Mouse (Mus musculus): ENCODE measurements around the gene Mfap3l. TPM values are rescaled to one million over a fixed set of nuclear protein-coding genes. Genes with fewer than 3 reads are reported as not detected.

Gene Mfap3l
- polyA plus RNA-seq, 1 experiment from 2014 or later, result 5.1 TPM

DNA sequence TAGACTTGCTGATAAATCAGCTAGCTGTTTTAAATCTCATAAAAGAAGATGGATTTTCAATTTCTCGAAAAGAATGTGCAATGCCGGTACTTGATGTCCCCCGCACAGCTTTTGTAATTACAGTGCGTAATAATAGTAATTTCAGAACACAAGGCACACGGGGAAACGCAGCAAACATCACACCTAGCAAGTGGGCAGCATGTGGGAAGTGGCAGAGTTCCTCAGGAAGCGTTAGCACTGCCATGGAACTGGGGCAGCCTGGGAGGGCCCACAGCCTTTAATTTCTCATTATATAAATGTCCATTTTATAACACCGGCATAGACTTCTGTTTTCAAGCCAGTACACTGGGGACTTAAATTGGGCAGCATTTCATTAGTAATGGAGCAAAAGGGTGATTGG, 27.1 kb downstream of the Mfap3l start:
- H3K4me2 ChIP-seq (ENCODE audit: low read depth), result no peak overlapping the region
- H3K9me3 ChIP-seq (ENCODE audit: control insufficient read depth, low read length), result no peaks in the 10 kb centered on the region
- H3K27me3 ChIP-seq (ENCODE audit: control insufficient read depth, insufficient read depth, low read length), result no peaks in the 10 kb centered on the region
- no peaks in the 10 kb centered on the region for H3K36me3 ChIP-seq (ENCODE audit: control insufficient read depth, insufficient read depth, low read length)
- DNase-seq (ENCODE audit: low spot score), result no peak
- ATAC-seq (ENCODE audit: insufficient read depth, low FRiP score, low TSS enrichment), result no peak
- H3K4me1 ChIP-seq (ENCODE audit: control insufficient read depth, insufficient read depth, low read length), result no peaks in the 10 kb centered on the region
- 92% methylated on average over 8 of the region's 8 CpGs for WGBS
- no peak overlapping the region for H3K9ac ChIP-seq (ENCODE audit: low read length)
- H3K27ac ChIP-seq (ENCODE audit: low read depth, low read length), result no peak overlapping the region
- H3K4me3 ChIP-seq (ENCODE audit: low read depth, low read length), result no peak overlapping the region

DNA sequence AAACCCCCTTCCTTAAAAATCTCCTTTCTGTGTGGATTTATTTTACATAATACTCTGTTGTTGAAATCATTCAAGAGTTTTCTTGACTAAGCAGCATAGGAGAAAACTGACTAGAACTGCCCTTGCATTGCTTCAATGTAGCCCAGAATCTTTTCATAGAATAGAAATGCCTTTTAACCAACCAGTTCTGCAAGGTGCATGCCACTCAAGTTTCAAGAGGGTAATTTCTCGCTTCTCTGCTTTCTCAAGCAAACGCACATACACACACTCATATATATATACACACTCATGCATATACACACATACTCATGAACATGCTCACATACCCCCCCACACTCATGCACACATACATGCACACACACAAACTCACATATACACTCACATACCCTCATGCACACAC, 28.6 kb downstream of the Mfap3l start:
- DNase-seq (ENCODE audit: low spot score) (no peak), ATAC-seq (ENCODE audit: insufficient read depth, low FRiP score, low TSS enrichment) (no peak)
- H3K9me3 ChIP-seq (ENCODE audit: control insufficient read depth, low read length), result no peaks in the 10 kb centered on the region
- H3K27me3 ChIP-seq (ENCODE audit: control insufficient read depth, insufficient read depth, low read length), result no peaks in the 10 kb centered on the region
- H3K27ac ChIP-seq (ENCODE audit: low read depth, low read length), result no peak overlapping the region
- no peak overlapping the region for H3K9ac ChIP-seq (ENCODE audit: low read length)
- no peaks in the 10 kb centered on the region for H3K36me3 ChIP-seq (ENCODE audit: control insufficient read depth, insufficient read depth, low read length)
- no peaks in the 10 kb centered on the region for H3K4me1 ChIP-seq (ENCODE audit: control insufficient read depth, insufficient read depth, low read length)
- no peak overlapping the region for H3K4me2 ChIP-seq (ENCODE audit: low read depth)
- H3K4me3 ChIP-seq (ENCODE audit: low read depth, low read length), result no peak overlapping the region
- WGBS, result 90% methylated on average over 2 of the region's 2 CpGs

DNA sequence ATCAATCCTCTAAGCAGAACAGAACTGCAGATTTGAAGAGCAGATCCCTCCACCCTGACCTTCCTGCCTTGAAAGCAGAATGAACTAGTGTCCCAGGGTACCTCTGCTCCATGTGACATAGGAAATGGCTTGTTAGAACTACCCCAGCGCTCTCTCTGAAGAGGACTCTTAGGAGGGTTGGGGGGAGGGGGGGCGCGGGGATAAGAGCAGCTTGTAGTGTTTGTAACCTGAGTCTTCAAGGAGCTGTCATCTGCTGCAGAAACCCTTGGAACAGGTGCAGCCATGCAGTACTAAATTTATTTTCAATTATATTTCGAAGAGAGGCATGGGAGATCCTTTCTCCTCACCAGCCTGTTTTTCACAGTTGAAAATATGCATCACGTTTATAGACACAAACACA, 30.9 kb downstream of the Mfap3l start:
- H3K27ac ChIP-seq (ENCODE audit: low read depth, low read length), result no peak overlapping the region
- DNase-seq (ENCODE audit: low spot score) (no peak), ATAC-seq (ENCODE audit: insufficient read depth, low FRiP score, low TSS enrichment) (no peak)
- no peaks in the 10 kb centered on the region for H3K4me1 ChIP-seq (ENCODE audit: control insufficient read depth, insufficient read depth, low read length)
- no peaks in the 10 kb centered on the region for H3K36me3 ChIP-seq (ENCODE audit: control insufficient read depth, insufficient read depth, low read length)
- H3K4me3 ChIP-seq (ENCODE audit: low read depth, low read length), result no peak overlapping the region
- H3K4me2 ChIP-seq (ENCODE audit: low read depth), result no peak overlapping the region
- 53% methylated on average over 5 of the region's 5 CpGs for WGBS
- no peaks in the 10 kb centered on the region for H3K9me3 ChIP-seq (ENCODE audit: control insufficient read depth, low read length)
- H3K27me3 ChIP-seq (ENCODE audit: control insufficient read depth, insufficient read depth, low read length), result no peaks in the 10 kb centered on the region
- no peak overlapping the region for H3K9ac ChIP-seq (ENCODE audit: low read length)

- no peak overlapping the region for H3K27ac ChIP-seq (ENCODE audit: low read depth, low read length)
Observed at GRCm38 (mm10) chr8:60665821-60666220, 33.2 kb downstream of the Mfap3l start.

GRCm38 (mm10) chr8:60666852-60667251, 34.2 kb downstream of the Mfap3l start:
- ATAC-seq (ENCODE audit: insufficient read depth, low FRiP score, low TSS enrichment), result no peak
- H3K4me1 ChIP-seq (ENCODE audit: control insufficient read depth, insufficient read depth, low read length), result no peaks in the 10 kb centered on the region
- H3K36me3 ChIP-seq (ENCODE audit: control insufficient read depth, insufficient read depth, low read length), result no peaks in the 10 kb centered on the region
- no peak overlapping the region for H3K9ac ChIP-seq (ENCODE audit: low read length)
- H3K4me2 ChIP-seq (ENCODE audit: low read depth), result no peak overlapping the region
- no peak overlapping the region for H3K27ac ChIP-seq (ENCODE audit: low read depth, low read length)
- H3K4me3 ChIP-seq (ENCODE audit: low read depth, low read length), result no peak overlapping the region
- no peaks in the 10 kb centered on the region for H3K27me3 ChIP-seq (ENCODE audit: control insufficient read depth, insufficient read depth, low read length)
- no peak for DNase-seq (ENCODE audit: low spot score)
- WGBS, result 78% methylated on average over 3 of the region's 3 CpGs
- no peaks in the 10 kb centered on the region for H3K9me3 ChIP-seq (ENCODE audit: control insufficient read depth, low read length)

More at GRCm38 (mm10) chr8:60665821-60666220, 33.2 kb downstream of the Mfap3l start:
- H3K4me1 ChIP-seq (ENCODE audit: control insufficient read depth, insufficient read depth, low read length), result no peaks in the 10 kb centered on the region
- no peaks in the 10 kb centered on the region for H3K36me3 ChIP-seq (ENCODE audit: control insufficient read depth, insufficient read depth, low read length)
- H3K9me3 ChIP-seq (ENCODE audit: control insufficient read depth, low read length), result no peaks in the 10 kb centered on the region
- ATAC-seq (ENCODE audit: insufficient read depth, low FRiP score, low TSS enrichment) (no peak), DNase-seq (ENCODE audit: low spot score) (no peak)
- no peak overlapping the region for H3K4me3 ChIP-seq (ENCODE audit: low read depth, low read length)
- H3K27me3 ChIP-seq (ENCODE audit: control insufficient read depth, insufficient read depth, low read length), result no peaks in the 10 kb centered on the region
- H3K4me2 ChIP-seq (ENCODE audit: low read depth), result no peak overlapping the region
- WGBS, result 83% methylated on average over 4 of the region's 4 CpGs
- H3K9ac ChIP-seq (ENCODE audit: low read length), result no peak overlapping the region

DNA sequence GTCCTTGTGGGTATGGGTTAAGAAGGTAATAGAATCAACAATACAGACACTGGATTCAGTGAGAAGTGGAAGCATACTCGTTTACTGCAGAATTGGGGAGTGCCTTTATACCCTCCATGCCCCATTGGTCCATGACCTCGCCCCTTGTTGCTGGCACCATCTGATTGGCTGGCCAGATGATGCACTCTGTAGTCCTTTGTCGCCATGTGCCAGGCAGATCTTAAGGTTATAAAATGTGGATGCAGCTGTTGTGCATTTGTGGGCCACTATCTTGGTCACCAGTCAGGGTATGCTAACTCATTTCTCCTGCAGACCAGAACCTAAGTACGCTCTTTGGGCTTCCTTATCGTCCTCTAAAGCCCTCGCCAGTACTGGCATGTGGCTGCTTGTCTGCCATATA, 46.0 kb downstream of the Mfap3l start:
- Histone ChIP-seq H3K9ac (ENCODE audit: low read length) (no peak overlapping the region), H3K27me3 (ENCODE audit: control insufficient read depth, insufficient read depth, low read length) (no peaks in the 10 kb centered on the region), H3K4me3 (ENCODE audit: low read depth, low read length) (no peak overlapping the region), H3K4me1 (ENCODE audit: control insufficient read depth, insufficient read depth, low read length) (no peaks in the 10 kb centered on the region), H3K27ac (ENCODE audit: low read depth, low read length) (no peak overlapping the region), H3K4me2 (ENCODE audit: low read depth) (no peak overlapping the region), H3K36me3 (ENCODE audit: control insufficient read depth, insufficient read depth, low read length) (no peaks in the 10 kb centered on the region), H3K9me3 (ENCODE audit: control insufficient read depth, low read length) (no peaks in the 10 kb centered on the region)
- no peak for ATAC-seq (ENCODE audit: insufficient read depth, low FRiP score, low TSS enrichment)
- 88% methylated on average over 6 of the region's 6 CpGs for WGBS
- no peak for DNase-seq (ENCODE audit: low spot score)

- Histone ChIP-seq H3K9ac (ENCODE audit: low read length) (no peak overlapping the region), H3K4me3 (ENCODE audit: low read depth, low read length) (no peak overlapping the region), H3K4me1 (ENCODE audit: control insufficient read depth, insufficient read depth, low read length) (no peaks in the 10 kb centered on the region), H3K9me3 (ENCODE audit: control insufficient read depth, low read length) (no peaks in the 10 kb centered on the region), H3K36me3 (ENCODE audit: control insufficient read depth, insufficient read depth, low read length) (no peaks in the 10 kb centered on the region), H3K27me3 (ENCODE audit: control insufficient read depth, insufficient read depth, low read length) (no peaks in the 10 kb centered on the region), H3K4me2 (ENCODE audit: low read depth) (no peak overlapping the region), H3K27ac (ENCODE audit: low read depth, low read length) (no peak overlapping the region)
- no peak for ATAC-seq (ENCODE audit: insufficient read depth, low FRiP score, low TSS enrichment)
- 82% methylated on average over 4 of the region's 4 CpGs for WGBS
- no peak for DNase-seq (ENCODE audit: low spot score)
Observed at GRCm38 (mm10) chr8:60681811-60682210, 49.2 kb downstream of the Mfap3l start.

- H3K4me3 ChIP-seq (ENCODE audit: low read depth, low read length), result no peak overlapping the region
- WGBS, result 93% methylated on average over 2 of the region's 2 CpGs
- no peak overlapping the region for H3K4me2 ChIP-seq (ENCODE audit: low read depth)
- no peaks in the 10 kb centered on the region for H3K9me3 ChIP-seq (ENCODE audit: control insufficient read depth, low read length)
- no peaks in the 10 kb centered on the region for H3K27me3 ChIP-seq (ENCODE audit: control insufficient read depth, insufficient read depth, low read length)
- ATAC-seq (ENCODE audit: insufficient read depth, low FRiP score, low TSS enrichment), result no peak
- DNase-seq (ENCODE audit: low spot score), result no peak
- H3K27ac ChIP-seq (ENCODE audit: low read depth, low read length), result no peak overlapping the region
- H3K9ac ChIP-seq (ENCODE audit: low read length), result no peak overlapping the region
- H3K36me3 ChIP-seq (ENCODE audit: control insufficient read depth, insufficient read depth, low read length), result no peaks in the 10 kb centered on the region
- H3K4me1 ChIP-seq (ENCODE audit: control insufficient read depth, insufficient read depth, low read length), result no peaks in the 10 kb centered on the region
Observed at GRCm38 (mm10) chr8:60682340-60682739, 49.7 kb downstream of the Mfap3l start.

DNA sequence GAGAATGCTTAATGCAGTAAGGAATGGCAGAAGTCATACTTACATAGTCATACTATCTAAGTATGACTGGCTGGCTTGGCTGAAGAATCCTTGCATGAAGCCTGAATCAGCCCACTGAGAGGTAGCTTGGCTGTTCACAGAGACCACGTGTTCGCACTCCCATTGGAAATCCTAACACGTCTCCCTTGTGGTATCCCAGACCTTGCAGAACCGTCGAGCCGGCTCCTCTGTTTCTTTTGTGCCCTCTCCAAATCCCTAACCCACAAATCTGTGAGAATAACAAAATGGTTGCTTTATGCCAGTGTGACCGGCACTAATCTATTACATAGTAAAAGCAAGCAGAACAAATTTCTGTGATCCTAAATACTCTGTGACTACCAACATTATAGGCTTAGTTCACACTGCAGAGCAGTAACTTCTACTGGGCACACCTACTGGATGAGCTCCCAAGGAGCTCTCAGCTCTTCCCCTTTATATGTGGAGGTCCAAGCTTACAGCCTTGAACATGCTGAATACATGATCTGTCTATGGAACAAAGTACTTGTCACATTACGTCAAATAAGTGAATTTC, 79.0 kb downstream of the Mfap3l start:
- Histone ChIP-seq H3K9ac (ENCODE audit: low read length) (no peak overlapping the region), H3K27ac (ENCODE audit: low read depth, low read length) (no peak overlapping the region), H3K4me3 (ENCODE audit: low read depth, low read length) (no peak overlapping the region), H3K4me1 (ENCODE audit: control insufficient read depth, insufficient read depth, low read length) (no peaks in the 10 kb centered on the region), H3K36me3 (ENCODE audit: control insufficient read depth, insufficient read depth, low read length) (no peaks in the 10 kb centered on the region), H3K9me3 (ENCODE audit: control insufficient read depth, low read length) (no peaks in the 10 kb centered on the region), H3K27me3 (ENCODE audit: control insufficient read depth, insufficient read depth, low read length) (no peaks in the 10 kb centered on the region), H3K4me2 (ENCODE audit: low read depth) (no peak overlapping the region)
- ATAC-seq (ENCODE audit: insufficient read depth, low FRiP score, low TSS enrichment) (peak; percentile 71), DNase-seq (ENCODE audit: low spot score) (peak; percentile 25)
- WGBS, result 69% methylated on average over 8 of the region's 8 CpGs
